Comparison of ENCODE assay signal across 15 mouse cellular contexts in the genomic region with DNA sequence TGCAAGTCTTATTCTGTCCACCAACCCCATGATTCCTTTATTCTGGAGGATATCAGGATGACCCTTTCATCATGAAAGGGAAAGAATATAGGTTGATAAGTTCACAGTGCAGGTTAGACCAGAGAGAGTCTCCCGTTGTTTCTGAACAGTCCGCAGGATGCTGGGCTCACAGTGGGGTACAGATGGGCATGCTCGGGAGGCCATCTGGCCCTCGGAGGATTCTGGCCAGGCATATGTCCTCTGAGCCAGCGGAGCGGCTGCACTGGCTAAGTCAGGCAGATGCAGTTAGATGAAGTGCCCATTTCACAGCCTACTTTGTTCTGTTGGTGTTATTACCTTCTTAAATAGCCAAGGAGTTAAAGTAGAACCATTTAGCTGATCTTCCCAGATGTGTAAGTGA.
DNase-seq lines count a peak whose midpoint lies in the region; ATAC-seq and TF ChIP-seq lines count a peak whose summit lies in the region.
"Had no signal": no experiment of that assay in that cellular context is flagged by ENCODE, and none has a peak within 500 bp of the region (broad histone marks: within the 10 kb centered on the region; RNA-seq: fewer than 3 reads in every experiment).

No protein-coding gene starts in this region.

- peak overlapping the region; percentile 10; the same call in 1 of the 2 replicates for H3K27ac ChIP-seq in heart, postnatal 0 days (ENCODE audit: low read depth)
- peak overlapping the region; percentile 12; the same call in 1 of the 2 replicates for H3K27ac ChIP-seq in lung, embryonic 15.5 days
- no peak overlapping the region for H3K27ac ChIP-seq in forebrain, embryonic 10.5 days
- H3K27ac ChIP-seq: embryonic facial prominence, embryonic 13.5 days; heart, embryonic 13.5 days; hindbrain, embryonic 10.5 days; limb, embryonic 12.5 days; macrophage; midbrain, embryonic 12.5 days had no signal

- ATAC-seq in heart, postnatal 0 days (ENCODE audit: insufficient read depth, low read depth): no peak
- ATAC-seq in lung, embryonic 15.5 days (ENCODE audit: borderline replicate concordance, extremely low read depth, low FRiP score, low TSS enrichment): no peak

- no peak overlapping the region for H3K4me3 ChIP-seq in heart, postnatal 0 days (ENCODE audit: low read depth, low read length)
- H3K4me3 ChIP-seq in lung, embryonic 15.5 days: no peak overlapping the region
- H3K4me3 ChIP-seq in lung, adult 2 months (replicated peaks; ENCODE audit: extremely low read depth, low read depth, low read length): no peak overlapping the region
- no peak overlapping the region for H3K4me3 ChIP-seq in forebrain, embryonic 10.5 days
- H3K4me3 ChIP-seq: embryonic facial prominence, embryonic 13.5 days; heart, embryonic 13.5 days; hindbrain, embryonic 10.5 days; limb, embryonic 12.5 days; midbrain, embryonic 12.5 days had no signal

- DNase-seq in heart, postnatal 0 days (ENCODE audit: low spot score): no peak
- DNase-seq in heart, adult 11 months: no peak
- DNase-seq in lung, adult 2 months: no peak
- peak; percentile 46 to 73 for DNase-seq in cerebellum, postnatal 14 days
- no peak for DNase-seq in forebrain, embryonic 10.5 days (ENCODE audit: extremely low spot score, low spot score)
- no peak for DNase-seq in adipocyte (ENCODE audit: low spot score)
- no peak for DNase-seq in embryo, embryonic 11 days
- DNase-seq: adrenal gland, postnatal 25 days had no signal

- TF ChIP-seq POLR2A in lung, adult 2 months (IDR thresholded peaks at IDR 0.05; ENCODE audit: borderline replicate concordance, extremely low read depth, low read depth, low read length): no peak

- 82% methylated on average over 6 of the region's 6 CpGs for WGBS in heart, postnatal 0 days
- WGBS in lung, embryonic 15.5 days: 82% methylated on average over 6 of the region's 6 CpGs
- 83% methylated on average over 6 of the region's 6 CpGs for WGBS in lung, adult 2 months
- WGBS in forebrain, embryonic 10.5 days: 84% methylated on average over 6 of the region's 6 CpGs

- H3K9me3 ChIP-seq in heart, postnatal 0 days (replicated peaks; ENCODE audit: control insufficient read depth, low read length): no peaks in the 10 kb centered on the region
- no peaks in the 10 kb centered on the region for H3K9me3 ChIP-seq in lung, embryonic 15.5 days
- H3K9me3 ChIP-seq in forebrain, embryonic 10.5 days: no peaks in the 10 kb centered on the region
- H3K9me3 ChIP-seq: embryonic facial prominence, embryonic 13.5 days; heart, embryonic 13.5 days; hindbrain, embryonic 10.5 days; limb, embryonic 12.5 days; midbrain, embryonic 12.5 days had no signal

- no peaks in the 10 kb centered on the region for H3K36me3 ChIP-seq in heart, postnatal 0 days (replicated peaks; ENCODE audit: control insufficient read depth, insufficient read depth, low read length)
- no peaks in the 10 kb centered on the region for H3K36me3 ChIP-seq in lung, embryonic 15.5 days
- no peaks in the 10 kb centered on the region for H3K36me3 ChIP-seq in forebrain, embryonic 10.5 days (replicated peaks)
- H3K36me3 ChIP-seq: embryonic facial prominence, embryonic 13.5 days; heart, embryonic 13.5 days; hindbrain, embryonic 10.5 days; limb, embryonic 12.5 days; midbrain, embryonic 12.5 days had no signal

- TF ChIP-seq EP300 in heart, postnatal 0 days (IDR thresholded peaks at IDR 0.05; ENCODE audit: low read depth): no peak

- H3K27me3 ChIP-seq in heart, postnatal 0 days (ENCODE audit: control insufficient read depth, insufficient read depth, low read length): no peaks in the 10 kb centered on the region
- no peaks in the 10 kb centered on the region for H3K27me3 ChIP-seq in lung, embryonic 15.5 days
- no peaks in the 10 kb centered on the region for H3K27me3 ChIP-seq in forebrain, embryonic 10.5 days (ENCODE audit: poor library complexity, severe bottlenecking)
- H3K27me3 ChIP-seq: embryonic facial prominence, embryonic 13.5 days; heart, embryonic 13.5 days; limb, embryonic 12.5 days; midbrain, embryonic 12.5 days had no signal

- no peak for TF ChIP-seq CTCF in heart, postnatal 0 days (IDR thresholded peaks at IDR 0.05; ENCODE audit: low read depth)
- TF ChIP-seq CTCF in lung, adult 2 months (IDR thresholded peaks at IDR 0.05; ENCODE audit: insufficient read depth, low read length): no peak

- no peaks in the 10 kb centered on the region for H3K4me1 ChIP-seq in heart, postnatal 0 days (ENCODE audit: control insufficient read depth, insufficient read depth)
- H3K4me1 ChIP-seq in lung, embryonic 15.5 days: no peaks in the 10 kb centered on the region; the same call in 1 of the 2 replicates
- no peaks in the 10 kb centered on the region for H3K4me1 ChIP-seq in lung, adult 2 months (ENCODE audit: control insufficient read depth, insufficient read depth, low read length)
- no peaks in the 10 kb centered on the region for H3K4me1 ChIP-seq in forebrain, embryonic 10.5 days
- H3K4me1 ChIP-seq: hindbrain, embryonic 10.5 days; limb, embryonic 12.5 days; midbrain, embryonic 12.5 days had no signal

- H3K4me2 ChIP-seq in heart, postnatal 0 days (ENCODE audit: low read depth, low read length): no peak overlapping the region
- no peak overlapping the region for H3K4me2 ChIP-seq in lung, embryonic 15.5 days
- H3K4me2 ChIP-seq: embryonic facial prominence, embryonic 13.5 days; heart, embryonic 13.5 days; limb, embryonic 12.5 days; midbrain, embryonic 12.5 days had no signal

- H3K9ac ChIP-seq in heart, postnatal 0 days (replicated peaks; ENCODE audit: low read depth, low read length): no peak overlapping the region
- H3K9ac ChIP-seq in lung, embryonic 15.5 days: no peak overlapping the region
- H3K9ac ChIP-seq: embryonic facial prominence, embryonic 13.5 days; heart, embryonic 13.5 days; limb, embryonic 12.5 days; midbrain, embryonic 12.5 days had no signal

Comparison
In these comparisons a context has a peak if more than half of its experiments do, and no peak if none do; other contexts are left out.
1. DNase-seq: peak in cerebellum, postnatal 14 days (2 of 2); none in heart, postnatal 0 days (single experiment), heart, adult 11 months (single experiment), lung, adult 2 months (single experiment), forebrain, embryonic 10.5 days (single experiment), adipocyte (single experiment) and embryo, embryonic 11 days (single experiment).